Mouse (Mus musculus): ENCODE results near the gene Adcy3. TPM values are rescaled to one million over a fixed set of nuclear protein-coding genes. Genes with fewer than 3 reads are reported as not detected.

Gene Adcy3
- 7.3 and 9.8 TPM in 2 replicates for polyA plus RNA-seq (2015; fragmentation: Nextera tagmentation; extraction: Ambion mirVana)

DNA sequence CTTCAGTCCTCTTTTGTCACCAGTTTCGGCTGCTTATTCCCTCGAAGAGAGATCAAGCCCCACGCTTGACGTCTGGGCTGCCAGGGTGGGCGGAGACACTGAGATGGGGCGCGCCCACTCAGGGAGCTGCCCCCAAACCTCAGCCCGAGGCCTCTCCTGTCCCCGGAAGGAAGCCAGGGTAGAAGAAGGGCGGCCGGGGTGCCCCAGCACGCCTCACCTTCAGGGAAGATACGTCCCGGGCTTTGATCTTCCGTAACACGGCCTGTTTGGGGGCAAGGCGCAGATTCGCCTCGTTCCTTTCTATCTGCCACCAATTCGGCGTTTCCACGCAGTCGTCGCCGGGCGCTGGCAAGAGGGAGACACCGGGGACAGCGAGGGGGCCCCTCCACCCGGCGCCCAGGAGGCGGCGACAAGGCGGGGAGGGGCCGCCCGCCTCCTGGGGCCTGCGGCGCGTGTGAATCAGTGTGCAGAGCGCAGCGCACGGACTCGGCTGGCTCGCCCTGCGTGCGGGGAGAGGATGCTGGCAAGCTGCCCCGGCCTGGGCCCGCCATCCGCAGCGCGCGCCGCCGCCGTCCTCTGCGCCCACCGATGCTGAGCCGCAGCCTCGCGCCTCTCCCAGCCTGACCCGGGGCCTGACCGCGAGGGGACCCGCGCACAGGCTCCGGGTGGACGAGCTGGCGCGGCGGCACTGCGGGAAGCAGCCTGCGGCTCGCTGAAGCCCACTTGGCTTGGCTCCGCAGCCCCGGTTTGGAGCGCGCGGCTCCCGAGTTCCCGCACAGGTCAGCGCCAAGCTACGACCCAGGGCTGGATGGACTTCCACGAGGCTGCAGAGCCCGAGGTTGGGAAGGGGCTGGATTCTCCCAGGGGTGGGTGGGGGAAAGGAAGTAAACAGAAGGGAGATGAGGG lies at the start of gene Adcy3:
Gene Adcy3, plus strand, starts transcription at position 163 of the 906 bp plus-strand sequence.

DNA sequence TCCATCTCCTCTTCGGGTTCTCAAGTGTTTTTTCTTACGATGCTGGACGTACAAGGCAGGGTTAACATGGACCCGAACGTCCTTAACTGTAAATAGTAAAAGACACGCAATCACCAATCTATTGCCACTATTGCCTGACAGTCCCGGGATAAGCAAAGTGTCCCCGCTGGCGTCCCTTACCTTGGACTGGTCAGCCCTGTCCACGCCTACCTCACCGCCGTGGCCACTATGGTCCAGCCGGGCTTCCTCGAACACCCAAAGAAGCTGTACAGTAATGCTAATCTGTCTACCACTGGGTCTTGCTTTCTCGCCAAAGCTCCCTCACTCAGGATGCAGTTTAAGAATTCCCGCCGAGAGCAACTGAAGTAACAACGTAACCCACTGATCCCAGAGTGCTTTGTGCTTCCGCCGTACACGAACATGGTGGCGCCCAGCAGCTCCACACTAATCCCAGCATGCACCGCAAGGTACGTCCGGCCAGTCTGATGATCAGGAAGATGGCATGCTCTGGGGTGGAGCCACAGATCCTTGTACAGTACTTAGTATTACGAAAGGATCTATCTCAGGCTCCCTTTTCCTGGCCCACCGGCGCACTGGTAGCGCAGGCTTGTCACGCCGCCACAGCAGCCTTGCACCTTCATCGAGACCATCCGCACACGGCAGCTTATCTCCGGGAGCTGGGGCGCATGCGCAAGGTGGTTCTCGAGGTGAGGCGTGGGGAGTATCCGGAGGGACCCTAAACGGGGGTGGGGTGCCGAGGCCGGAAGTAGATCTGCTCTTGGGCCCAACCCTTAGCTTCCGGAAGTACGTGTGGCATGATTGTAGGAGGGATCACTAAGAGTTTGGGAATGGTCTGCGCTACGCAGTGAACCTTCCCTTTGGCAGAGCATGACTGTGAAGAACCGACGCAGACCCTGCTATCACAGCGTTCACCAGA lies 100.9 kb downstream of the Adcy3 start, which contains the start of the genes Ptrhd1 and Cenpo:
Gene Ptrhd1, plus strand, starts transcription at position 456 of the 937 bp plus-strand sequence.
Gene Cenpo, minus strand, starts transcription at position 723 of the 937 bp plus-strand sequence.

Other genes with a start within 250 kb of the Adcy3 start
- 2.7 TPM in 2 replicates for gene Pomc, start 178.2 kb upstream of the Adcy3 start, polyA plus RNA-seq (2015; fragmentation: Nextera tagmentation; extraction: Ambion mirVana)
- 1.1 and 2.0 TPM in 2 replicates for gene Efr3b, start 94.2 kb upstream of the Adcy3 start, polyA plus RNA-seq (2015; fragmentation: Nextera tagmentation; extraction: Ambion mirVana)
- gene Dnajc27, start 50.5 kb upstream of the Adcy3 start, polyA plus RNA-seq (2015; fragmentation: Nextera tagmentation; extraction: Ambion mirVana) = 2.8 and 3.0 TPM in 2 replicates
- 9.3 and 9.9 TPM in 2 replicates for gene Ptrhd1, start 100.9 kb downstream of the Adcy3 start, polyA plus RNA-seq (2015; fragmentation: Nextera tagmentation; extraction: Ambion mirVana)
- 5.4 and 8.2 TPM in 2 replicates for gene Cenpo, start 101.2 kb downstream of the Adcy3 start, polyA plus RNA-seq (2015; fragmentation: Nextera tagmentation; extraction: Ambion mirVana)